Mouse (Mus musculus) heart, embryonic 14.5 days (tissue): Measurements from ENCODE around the gene Pogk. TPM values are rescaled to one million over a fixed set of nuclear protein-coding genes. Genes with fewer than 3 reads are reported as not detected.
A peak's percentile ranks its signal among the peaks of the same experiment; 100 is the strongest.

Experiments used
- ATAC-seq: fragments of 200-750 bp; cut with Nextera tagmentation; 2 replicates; pipeline ENCODE4 v1.8.0; 2017; ENCODE audit warnings: low read depth, moderate TSS enrichment; ENCODE audit not compliant: insufficient number of reproducible peaks, insufficient read depth, low FRiP score
- H3K27ac ChIP-seq, 2 experiments: fragments of 200-500 bp in 1 of 2; fragments of 300-500 bp in 1 of 2; sonication (generic) in 1 of 2; replicated peaks in 1 of 2; 2 replicates each; pipeline ENCODE4 v1.5.1; 2012 to 2014; ENCODE audit warnings: low read depth in 2 of 2, low read length in 2 of 2, control low read depth in 1 of 2, mild to moderate bottlenecking in 1 of 2, mixed read lengths in 1 of 2; ENCODE audit not compliant: control insufficient read depth in 1 of 2, insufficient read depth in 1 of 2
- H3K27me3 ChIP-seq: fragments of 300-500 bp; sonication (generic); 2 replicates; pipeline ENCODE4 v1.6.1; 2014; ENCODE audit warnings: mild to moderate bottlenecking, low read length, control low read depth; ENCODE audit not compliant: control insufficient read depth, insufficient read depth
- H3K36me3 ChIP-seq: fragments of 300-500 bp; sonication (generic); 2 replicates; pipeline ENCODE4 v1.6.1; 2014; ENCODE audit warnings: mild to moderate bottlenecking, control low read depth, low read length, mixed read lengths; ENCODE audit not compliant: control insufficient read depth, insufficient read depth
- H3K4me1 ChIP-seq, 2 experiments: fragments of 200-500 bp in 1 of 2; fragments of 300-500 bp in 1 of 2; sonication (generic) in 1 of 2; 2 replicates each; pipeline ENCODE4 v1.6.1; 2012 to 2014; ENCODE audit warnings: low read length in 2 of 2, control low read depth in 1 of 2, mixed read lengths in 1 of 2; ENCODE audit not compliant: control insufficient read depth in 2 of 2, insufficient read depth in 2 of 2
- H3K4me2 ChIP-seq: fragments of 300-500 bp; sonication (generic); 2 replicates; pipeline ENCODE4 v1.6.1; 2014; ENCODE audit warnings: mild to moderate bottlenecking, low read length
- H3K4me3 ChIP-seq, 2 experiments: fragments of 200-500 bp in 1 of 2; fragments of 300-500 bp in 1 of 2; sonication (generic) in 1 of 2; 2 replicates each; pipeline ENCODE4 v1.5.1; 2012 to 2014; ENCODE audit warnings: low read length in 2 of 2, mild to moderate bottlenecking in 2 of 2, control low read depth in 1 of 2, low read depth in 1 of 2, moderate library complexity in 1 of 2; ENCODE audit not compliant: control insufficient read depth in 1 of 2, insufficient read depth in 1 of 2
- H3K9ac ChIP-seq: fragments of 300-500 bp; sonication (generic); 2 replicates; pipeline ENCODE4 v1.6.1; 2014; ENCODE audit warnings: mild to moderate bottlenecking, low read length
- H3K9me3 ChIP-seq: fragments of 300-500 bp; sonication (generic); 2 replicates; pipeline ENCODE4 v1.6.1; 2016; ENCODE audit warnings: low read length, control low read depth; ENCODE audit not compliant: control insufficient read depth
- WGBS: fragments of 180-500 bp; shearing (Covaris S2); extraction: QIAGEN DNeasy Blood & Tissue Kit; methylation state at CpG from one replicate; pipeline ENCODE4 v1.1.7; 2014; 5-methylcytosine and 5-hydroxymethylcytosine counted together
- polyA plus RNA-seq: library from polyadenylated mRNA; unstranded; fragments of >200 nt; fragmentation: Nextera tagmentation; extraction: Ambion mirVana; gene quantifications from 2 replicates; pipeline ENCODE4 v1.2.1, GENCODE M21; 2014

Gene Pogk
- polyA plus RNA-seq, 1 experiment from 2014 or later = 12.4 TPM

- H3K4me3 ChIP-seq = peak overlapping the region; percentile 92 to 99
- peak; percentile 33 for ATAC-seq
- WGBS = under 1% methylated on average over 41 of the region's 41 CpGs
Measured at GRCm38 (mm10) chr1:166379630-166380231, 29.9 kb downstream of the Pogk start.

GRCm38 (mm10) chr1:166379013-166379629, 30.5 kb downstream of the Pogk start, which contains the start of gene Tada1:
TSS of gene Tada1 (plus strand) at chr1:166379097.
- H3K9me3 ChIP-seq = no peaks in the 10 kb centered on the region
- peak; percentile 95 for ATAC-seq
- H3K9ac ChIP-seq = peak within 1 kb of the TSS; percentile 99
- H3K27me3 ChIP-seq = no peaks in the 10 kb centered on the region
- H3K27ac ChIP-seq = peak within 1 kb of the TSS; percentile 94 to 95
- H3K4me2 ChIP-seq = peak within 1 kb of the TSS; percentile 78
- H3K4me1 ChIP-seq = peaks cover 2 to 17% of the 10 kb centered on the region in 2 experiments; a peak in 3 of 4 replicates
- WGBS = under 1% methylated on average over 81 of the region's 81 CpGs
- peak within 1 kb of the TSS; percentile 92 to 99 for H3K4me3 ChIP-seq
- H3K36me3 ChIP-seq = peaks cover 21% of the 10 kb centered on the region

More at GRCm38 (mm10) chr1:166379630-166380231, 29.9 kb downstream of the Pogk start:
- H3K4me2 ChIP-seq = peak overlapping the region; percentile 78
- peaks cover 27% of the 10 kb centered on the region for H3K36me3 ChIP-seq
- peak overlapping the region; percentile 99 for H3K9ac ChIP-seq
- H3K4me1 ChIP-seq = peaks cover 2 to 17% of the 10 kb centered on the region in 2 experiments; a peak in 3 of 4 replicates
- H3K27ac ChIP-seq = peak overlapping the region; percentile 94 to 95
- no peaks in the 10 kb centered on the region for H3K9me3 ChIP-seq
- H3K27me3 ChIP-seq = no peaks in the 10 kb centered on the region

GRCm38 (mm10) chr1:166378431-166379012, 31.1 kb downstream of the Pogk start:
- Histone ChIP-seq H3K9me3 (no peaks in the 10 kb centered on the region), H3K27me3 (no peaks in the 10 kb centered on the region), H3K9ac (peak overlapping the region; percentile 72), H3K4me1 (peaks cover 2 to 17% of the 10 kb centered on the region in 2 experiments; a peak in 3 of 4 replicates), H3K36me3 (peaks cover 15% of the 10 kb centered on the region), H3K4me2 (peak overlapping the region; percentile 68), H3K4me3 (peak overlapping the region; percentile 37 to 99), H3K27ac (peak overlapping the region; percentile 72 to 85)
- ATAC-seq = no peak
- 4% methylated on average over 21 of the region's 21 CpGs for WGBS

- H3K9ac ChIP-seq = no peak overlapping the region
- no peak overlapping the region for H3K27ac ChIP-seq
- H3K4me2 ChIP-seq = no peak overlapping the region
- no peak overlapping the region for H3K4me3 ChIP-seq
- 81% methylated on average over 6 of the region's 6 CpGs for WGBS
- no peaks in the 10 kb centered on the region for H3K27me3 ChIP-seq
- H3K4me1 ChIP-seq = peaks cover 2 to 17% of the 10 kb centered on the region in 2 experiments; a peak in 3 of 4 replicates
- no peaks in the 10 kb centered on the region for H3K9me3 ChIP-seq
- H3K36me3 ChIP-seq = peaks cover 2% of the 10 kb centered on the region; the same call in 1 of the 2 replicates
- no peak for ATAC-seq
Measured at GRCm38 (mm10) chr1:166377171-166377570, 32.5 kb downstream of the Pogk start.

- H3K27ac ChIP-seq = no peak overlapping the region
- H3K4me3 ChIP-seq = no peak overlapping the region
- no peaks in the 10 kb centered on the region for H3K36me3 ChIP-seq
- H3K9ac ChIP-seq = no peak overlapping the region
- H3K9me3 ChIP-seq = no peaks in the 10 kb centered on the region
- ATAC-seq = no peak
- no peak overlapping the region for H3K4me2 ChIP-seq
- H3K27me3 ChIP-seq = no peaks in the 10 kb centered on the region
- H3K4me1 ChIP-seq = no peaks in the 10 kb centered on the region
Measured at GRCm38 (mm10) chr1:166363122-166363521, 46.5 kb downstream of the Pogk start.

GRCm38 (mm10) chr1:166362659-166363058, 47.0 kb downstream of the Pogk start:
- no peak overlapping the region for H3K9ac ChIP-seq
- 81% methylated on average over 3 of the region's 3 CpGs for WGBS
- no peaks in the 10 kb centered on the region for H3K27me3 ChIP-seq
- ATAC-seq = no peak
- H3K9me3 ChIP-seq = no peaks in the 10 kb centered on the region
- no peaks in the 10 kb centered on the region for H3K4me1 ChIP-seq
- no peak overlapping the region for H3K27ac ChIP-seq
- H3K36me3 ChIP-seq = no peaks in the 10 kb centered on the region
- no peak overlapping the region for H3K4me2 ChIP-seq
- H3K4me3 ChIP-seq = no peak overlapping the region

- H3K9me3 ChIP-seq = no peaks in the 10 kb centered on the region
- H3K36me3 ChIP-seq = no peaks in the 10 kb centered on the region
- ATAC-seq = no peak
- no peak overlapping the region for H3K27ac ChIP-seq
- 63% methylated on average over 3 of the region's 3 CpGs for WGBS
- H3K4me2 ChIP-seq = no peak overlapping the region
- H3K27me3 ChIP-seq = no peaks in the 10 kb centered on the region
- H3K4me3 ChIP-seq = no peak overlapping the region
- H3K9ac ChIP-seq = no peak overlapping the region
- H3K4me1 ChIP-seq = no peaks in the 10 kb centered on the region
Measured at GRCm38 (mm10) chr1:166361842-166362241, 47.8 kb downstream of the Pogk start.
